In genomic region chr7:75642178-75642777, GRCm38 (mm10) we compare ENCODE assay signal across 8 mouse cellular contexts.
DNase-seq lines count a peak whose midpoint lies in the region; ATAC-seq and TF ChIP-seq lines count a peak whose summit lies in the region.

No protein-coding gene starts in this region.

- 5% methylated on average over 9 of the region's 9 CpGs for WGBS in limb, embryonic 14.5 days
- 2% methylated on average over 9 of the region's 9 CpGs for WGBS in midbrain, embryonic 16.5 days

- DNase-seq in R1 (ENCODE audit: low read depth, low spot score), result peak; percentile 31
- DNase-seq in embryo, embryonic 10 days (ENCODE audit: low spot score), result peak; percentile 82
- peak; percentile 27 to 50 for DNase-seq in gastrocnemius, postnatal 36 days
- DNase-seq in hindlimb bud, embryonic 11.5 days (ENCODE audit: extremely low spot score, low read depth, low spot score), result peak; percentile 31
- DNase-seq in limb, embryonic 14.5 days (ENCODE audit: low spot score), result peak; percentile 82
- DNase-seq in spleen, adult 12 weeks (ENCODE audit: low spot score), result no peak
- no peak for DNase-seq in thymus, adult 18-20 months

- H3K4me1 ChIP-seq in limb, embryonic 14.5 days (ENCODE audit: control insufficient read depth, insufficient read depth, low read length), result peaks cover 38% of the 10 kb centered on the region
- peaks cover 13% of the 10 kb centered on the region for H3K4me1 ChIP-seq in midbrain, embryonic 16.5 days (ENCODE audit: control insufficient read depth, insufficient read depth, low read length)

- intact Hi-C loops in gastrocnemius, postnatal 36 days (cut with DNase I), result no loop called here

- H3K27me3 ChIP-seq in limb, embryonic 14.5 days (ENCODE audit: control insufficient read depth, insufficient read depth, low read length), result no peaks in the 10 kb centered on the region
- H3K27me3 ChIP-seq in midbrain, embryonic 16.5 days (ENCODE audit: control insufficient read depth, insufficient read depth, low read depth, low read length), result no peaks in the 10 kb centered on the region

- no peaks in the 10 kb centered on the region for H3K9me3 ChIP-seq in limb, embryonic 14.5 days (ENCODE audit: control insufficient read depth, low read length)
- no peaks in the 10 kb centered on the region for H3K9me3 ChIP-seq in midbrain, embryonic 16.5 days (replicated peaks; ENCODE audit: control insufficient read depth, low read length, poor library complexity, severe bottlenecking)

- peak; percentile 71 for ATAC-seq in limb, embryonic 14.5 days (ENCODE audit: low FRiP score, low read depth)
- peak; percentile 88 for ATAC-seq in midbrain, embryonic 16.5 days

- H3K4me3 ChIP-seq in limb, embryonic 14.5 days (replicated peaks; ENCODE audit: low read length), result peak overlapping the region; percentile 26
- peak overlapping the region; percentile 43 for H3K4me3 ChIP-seq in midbrain, embryonic 16.5 days (ENCODE audit: low read depth, low read length)

- no peak for TF ChIP-seq POLR2A in limb, embryonic 14.5 days (IDR thresholded peaks at IDR 0.05; ENCODE audit: borderline replicate concordance, extremely low read depth, insufficient read depth, insufficient read length)

- H3K4me2 ChIP-seq in limb, embryonic 14.5 days (replicated peaks; ENCODE audit: low read depth, low read length, severe bottlenecking), result peak overlapping the region; percentile 49
- H3K4me2 ChIP-seq in midbrain, embryonic 16.5 days (ENCODE audit: low read length), result peak overlapping the region; percentile 79

- no peaks in the 10 kb centered on the region for H3K36me3 ChIP-seq in limb, embryonic 14.5 days (ENCODE audit: control insufficient read depth, insufficient read depth, low read length)
- H3K36me3 ChIP-seq in midbrain, embryonic 16.5 days (ENCODE audit: control insufficient read depth, insufficient read depth, low read length), result no peaks in the 10 kb centered on the region

- H3K9ac ChIP-seq in limb, embryonic 14.5 days (ENCODE audit: low read depth, low read length, severe bottlenecking), result peak overlapping the region; percentile 43; the same call in 1 of the 2 replicates
- H3K9ac ChIP-seq in midbrain, embryonic 16.5 days (ENCODE audit: low read depth, low read length), result peak overlapping the region; percentile 64

- H3K27ac ChIP-seq in limb, embryonic 14.5 days (replicated peaks; ENCODE audit: low read depth, low read length), result peak overlapping the region; percentile 71
- H3K27ac ChIP-seq in midbrain, embryonic 16.5 days (ENCODE audit: low read length), result peak overlapping the region; percentile 43

Comparison
In these comparisons a context has a peak if more than half of its experiments do, and no peak if none do; other contexts are left out.
1. DNase-seq: peak in R1 (single experiment), embryo, embryonic 10 days (single experiment), gastrocnemius, postnatal 36 days (2 of 2), hindlimb bud, embryonic 11.5 days (single experiment) and limb, embryonic 14.5 days (single experiment); none in spleen, adult 12 weeks (single experiment) and thymus, adult 18-20 months (0 of 2).